Mouse (Mus musculus) embryonic facial prominence, embryonic 12.5 days (tissue): ENCODE results near the gene Rtkn. TPM values are rescaled to one million over a fixed set of nuclear protein-coding genes. Genes with fewer than 3 reads are reported as not detected.

Source experiments
- ATAC-seq: fragments of 200-750 bp; cut with Nextera tagmentation; 2 replicates; pipeline ENCODE4 v1.8.0; 2017; ENCODE audit not compliant: insufficient number of reproducible peaks, insufficient read depth, low FRiP score, low TSS enrichment
- H3K27ac ChIP-seq: fragments of 300-500 bp; sonication (generic); 2 replicates; pipeline ENCODE4 v1.5.1; 2016; ENCODE audit warnings: mild to moderate bottlenecking
- H3K27me3 ChIP-seq: fragments of 300-500 bp; sonication (generic); 2 replicates; pipeline ENCODE4 v1.6.1; 2016; ENCODE audit warnings: mild to moderate bottlenecking, moderate library complexity
- H3K36me3 ChIP-seq: fragments of 300-500 bp; sonication (generic); 2 replicates; pipeline ENCODE4 v1.6.1; 2016; ENCODE audit warnings: mild to moderate bottlenecking
- H3K4me1 ChIP-seq: fragments of 300-500 bp; sonication (generic); 2 replicates; pipeline ENCODE4 v1.6.1; 2016
- H3K4me2 ChIP-seq: fragments of 300-500 bp; sonication (generic); replicated peaks from 2 replicates; pipeline ENCODE4 v1.6.1; 2016; ENCODE audit warnings: mild to moderate bottlenecking, moderate library complexity
- H3K4me3 ChIP-seq: fragments of 300-500 bp; sonication (generic); 2 replicates; pipeline ENCODE4 v1.5.1; 2016; ENCODE audit warnings: mild to moderate bottlenecking
- H3K9ac ChIP-seq: fragments of 300-500 bp; sonication (generic); 2 replicates; pipeline ENCODE4 v1.6.1; 2016; ENCODE audit warnings: mild to moderate bottlenecking, moderate library complexity
- H3K9me3 ChIP-seq: fragments of 300-500 bp; sonication (generic); 2 replicates; pipeline ENCODE4 v1.6.1; 2016; ENCODE audit warnings: mild to moderate bottlenecking, moderate library complexity
- WGBS: fragments of 180-500 bp; shearing (Covaris S2); methylation state at CpG from one replicate; pipeline ENCODE4 v1.1.7; 2016; 5-methylcytosine and 5-hydroxymethylcytosine counted together
- polyA plus RNA-seq: library from polyadenylated mRNA; unstranded; fragments of >200 nt; fragmentation: Nextera tagmentation; extraction: Ambion mirVana; gene quantifications from 2 replicates; pipeline ENCODE4 v1.2.1, GENCODE M21; 2016

Gene Rtkn
- polyA plus RNA-seq, 1 experiment from 2014 or later = 54.6 TPM

DNA sequence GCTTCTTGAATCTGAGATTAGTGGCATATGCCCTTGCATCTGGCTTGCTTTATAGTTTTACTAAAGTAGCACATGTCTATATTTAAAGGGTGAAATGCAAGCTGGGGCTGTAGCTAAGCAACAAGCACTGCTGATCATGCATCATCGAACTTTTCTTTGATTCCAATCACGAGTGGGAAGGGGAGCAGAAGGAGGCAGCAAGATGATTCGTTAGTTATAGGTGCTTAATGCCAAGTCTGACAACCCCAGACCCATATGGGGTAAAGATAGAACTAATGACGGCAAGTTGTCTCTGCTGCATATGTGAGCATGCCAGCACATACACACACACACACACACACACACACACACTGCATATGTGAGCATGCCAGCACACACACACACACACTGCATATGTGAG, 31.1 kb upstream of the Rtkn start:
- WGBS = 69% methylated on average over 4 of the region's 4 CpGs
- H3K27me3 ChIP-seq = peaks cover 7% of the 10 kb centered on the region; the same call in 1 of the 2 replicates
- no peak overlapping the region for H3K27ac ChIP-seq
- peaks cover 24% of the 10 kb centered on the region for H3K4me1 ChIP-seq
- ATAC-seq = no peak
- H3K9me3 ChIP-seq = no peaks in the 10 kb centered on the region
- peaks cover 7% of the 10 kb centered on the region; the same call in 1 of the 2 replicates for H3K36me3 ChIP-seq
- H3K4me2 ChIP-seq = no peak overlapping the region
- no peak overlapping the region for H3K4me3 ChIP-seq
- no peak overlapping the region for H3K9ac ChIP-seq

DNA sequence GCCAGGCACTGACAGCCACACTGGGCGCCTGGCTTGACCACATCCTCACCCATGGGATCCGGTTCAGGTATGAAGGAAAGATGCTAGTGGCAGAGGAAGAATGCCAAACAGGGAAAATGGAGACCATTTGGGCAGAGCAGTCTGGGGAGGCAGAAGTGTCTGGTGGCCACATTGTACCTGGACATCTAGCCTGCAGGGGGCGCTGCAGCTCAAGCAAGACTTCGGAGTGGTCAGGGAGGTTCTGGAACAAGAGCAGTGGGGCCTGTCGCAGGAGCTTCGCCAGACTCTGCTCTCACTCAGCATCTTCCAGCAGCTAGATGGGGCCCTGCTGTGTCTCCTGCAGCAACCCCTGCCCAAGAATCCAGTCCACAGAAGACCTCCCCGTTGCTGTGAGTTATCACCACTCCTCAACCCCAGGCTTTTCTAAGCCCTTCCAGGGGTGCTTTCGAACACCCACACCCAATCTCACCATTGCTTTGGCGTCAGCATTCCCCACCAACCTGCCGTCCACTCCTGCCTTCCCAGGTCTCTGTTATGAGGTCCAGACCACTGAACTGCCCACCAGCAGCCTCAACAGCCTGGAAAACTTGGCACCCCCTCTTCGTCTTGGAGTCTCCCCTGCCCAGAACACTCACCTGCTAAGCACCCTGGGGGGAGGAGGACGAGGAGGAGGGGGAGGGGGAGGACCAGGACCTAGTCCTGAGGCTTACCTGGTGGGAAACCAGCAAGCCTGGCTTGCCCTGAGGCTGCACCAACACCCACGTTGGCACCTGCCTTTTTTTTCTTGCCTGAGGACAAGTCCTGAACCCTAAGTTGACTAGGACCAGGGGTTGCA, 27.5 kb upstream of the Rtkn start:
- Histone ChIP-seq H3K27me3 (peaks cover 7% of the 10 kb centered on the region; the same call in 1 of the 2 replicates), H3K36me3 (peaks cover 7% of the 10 kb centered on the region; the same call in 1 of the 2 replicates), H3K9me3 (no peaks in the 10 kb centered on the region), H3K27ac (peak overlapping the region; percentile 67; the same call in 1 of the 2 replicates), H3K4me3 (peak overlapping the region; percentile 63; the same call in 1 of the 2 replicates), H3K9ac (peak overlapping the region; percentile 71; the same call in 1 of the 2 replicates), H3K4me2 (peak overlapping the region; percentile 76), H3K4me1 (peaks cover 26% of the 10 kb centered on the region)
- WGBS = 33% methylated on average over 13 of the region's 13 CpGs
- ATAC-seq = no peak

DNA sequence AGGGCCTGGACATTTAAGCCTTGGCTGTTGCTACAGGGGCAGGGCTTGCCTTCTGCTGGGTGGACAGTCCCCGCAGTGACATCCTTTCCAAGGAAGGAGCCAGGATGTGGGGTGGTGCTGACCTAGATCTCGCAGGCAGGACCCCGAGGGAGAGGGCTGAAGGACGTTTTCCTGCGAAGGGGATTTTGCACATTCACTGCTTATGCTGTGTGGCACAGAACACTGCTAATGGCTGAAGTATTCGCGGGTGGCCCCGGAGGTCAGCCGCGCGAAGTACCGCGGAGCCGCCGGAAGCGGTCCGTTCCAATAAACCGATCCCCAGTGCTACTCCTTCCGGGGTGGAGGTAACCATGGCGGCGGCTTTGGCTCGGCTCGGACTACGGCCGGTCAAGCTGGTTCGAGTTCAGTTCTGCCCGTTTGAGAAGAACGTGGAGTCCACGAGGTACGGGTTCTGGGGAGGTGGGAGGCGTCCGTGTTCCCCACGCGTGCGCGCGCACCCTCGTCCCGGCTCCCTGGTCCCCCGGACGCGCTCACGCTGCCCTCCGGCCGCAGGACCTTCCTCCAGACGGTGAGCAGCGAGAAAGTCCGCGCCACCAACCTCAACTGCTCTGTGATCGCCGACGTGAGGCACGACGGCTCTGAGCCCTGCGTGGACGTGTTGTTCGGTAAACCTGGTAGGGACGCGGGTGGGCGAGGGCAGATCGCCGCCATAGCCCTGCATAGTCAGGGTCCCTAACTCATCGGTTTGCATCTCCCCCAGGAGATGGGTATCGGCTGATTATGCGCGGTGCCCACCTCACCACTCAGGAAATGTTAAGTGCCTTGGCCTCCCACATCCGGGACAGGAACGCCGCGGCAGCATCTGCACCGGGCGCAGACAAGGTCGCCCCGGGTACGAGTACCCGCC, 26.2 kb upstream of the Rtkn start, which contains the start of gene Mrpl53:
TSS of gene Mrpl53 (plus strand) at position 279 of the 907 bp plus-strand sequence.
- Histone ChIP-seq H3K27ac (peak within 1 kb of the TSS; percentile 67), H3K4me3 (peak within 1 kb of the TSS; percentile 63), H3K9ac (peak within 1 kb of the TSS; percentile 71), H3K4me2 (peak within 1 kb of the TSS; percentile 76), H3K27me3 (no peaks in the 10 kb centered on the region), H3K36me3 (peaks cover 7% of the 10 kb centered on the region; the same call in 1 of the 2 replicates), H3K9me3 (no peaks in the 10 kb centered on the region), H3K4me1 (peaks cover 20% of the 10 kb centered on the region)
- peak; percentile 86 for ATAC-seq
- under 1% methylated on average over 76 of the region's 76 CpGs for WGBS

DNA sequence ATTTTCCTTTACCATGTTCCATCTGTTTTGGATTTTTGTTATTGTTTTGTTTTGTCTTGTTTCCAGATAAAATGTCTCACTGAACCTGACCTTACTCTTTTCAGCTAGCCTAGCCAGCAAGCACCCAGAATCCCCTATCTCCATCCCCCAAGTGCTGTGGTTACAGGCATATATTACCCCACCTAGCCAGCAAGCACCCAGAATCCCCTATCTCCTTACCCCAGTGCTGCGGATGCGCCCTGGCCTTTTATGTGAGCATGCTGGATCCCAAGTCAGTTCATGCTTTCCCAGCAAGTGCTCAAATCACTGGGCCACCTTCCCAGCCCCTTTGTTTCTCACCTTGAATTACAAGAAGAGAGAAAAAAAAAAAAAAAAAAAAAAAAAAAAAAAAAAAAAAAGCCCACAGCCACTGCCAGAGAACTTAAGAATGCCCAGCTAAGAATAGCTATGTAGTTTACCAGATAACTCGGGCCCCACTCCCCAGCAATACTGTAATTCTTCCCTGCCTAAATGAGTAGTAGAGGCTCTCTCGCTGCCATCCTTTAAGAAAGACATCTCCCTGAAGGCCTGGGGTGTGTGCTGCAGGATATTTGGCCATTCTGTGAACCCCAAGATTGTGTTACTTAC, 23.6 kb upstream of the Rtkn start:
- no peaks in the 10 kb centered on the region for H3K9me3 ChIP-seq
- peaks cover under 1% of the 10 kb centered on the region; the same call in 1 of the 2 replicates for H3K36me3 ChIP-seq
- H3K4me2 ChIP-seq = no peak overlapping the region
- WGBS = 94% methylated on average over 4 of the region's 4 CpGs
- ATAC-seq = no peak
- no peak overlapping the region for H3K27ac ChIP-seq
- no peaks in the 10 kb centered on the region for H3K27me3 ChIP-seq
- H3K4me1 ChIP-seq = peaks cover 31% of the 10 kb centered on the region
- no peak overlapping the region for H3K4me3 ChIP-seq
- no peak overlapping the region for H3K9ac ChIP-seq

DNA sequence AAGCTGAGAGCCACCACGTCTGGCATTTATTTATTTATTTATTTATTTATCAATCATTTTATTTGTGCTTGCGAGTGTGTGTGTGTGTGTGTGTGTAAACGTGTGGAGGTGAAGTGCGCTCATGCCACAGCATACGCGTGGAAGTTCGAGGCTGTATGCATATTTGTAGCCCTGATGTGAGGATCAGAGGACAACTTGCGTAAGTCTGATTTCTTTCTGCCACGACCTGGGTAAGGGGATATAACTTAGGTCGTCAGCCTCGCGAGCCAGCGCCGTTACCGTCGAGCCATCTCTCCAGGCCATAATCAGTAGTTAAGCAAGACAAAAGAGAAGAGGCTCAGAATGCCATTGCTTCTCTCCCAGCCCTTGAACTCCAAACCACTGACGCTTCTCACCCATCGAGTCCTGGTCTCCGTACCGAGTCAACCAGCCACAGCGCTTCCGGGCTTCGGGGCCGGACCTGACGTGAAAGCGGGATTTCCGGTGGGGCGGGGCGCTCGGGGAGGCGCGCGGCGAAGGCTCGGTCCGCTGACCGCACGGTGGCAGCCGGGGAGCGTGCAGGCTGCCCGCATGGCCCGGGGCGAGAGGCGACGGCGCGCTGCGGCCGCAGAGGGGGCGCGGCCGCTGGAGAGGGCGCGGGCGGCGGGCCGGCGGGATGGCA, 20.1 kb upstream of the Rtkn start, which contains the start of gene Mogs:
TSS of gene Mogs (plus strand) at position 486 of the 661 bp plus-strand sequence.
- peak within 1 kb of the TSS; percentile 83 for H3K27ac ChIP-seq
- no peaks in the 10 kb centered on the region for H3K9me3 ChIP-seq
- H3K9ac ChIP-seq = peak within 1 kb of the TSS; percentile 96
- H3K4me3 ChIP-seq = peak within 1 kb of the TSS; percentile 71
- H3K4me2 ChIP-seq = peak within 1 kb of the TSS; percentile 97
- H3K36me3 ChIP-seq = peaks cover 33% of the 10 kb centered on the region
- peaks cover 25% of the 10 kb centered on the region for H3K4me1 ChIP-seq
- ATAC-seq = peak; percentile 76
- under 1% methylated on average over 56 of the region's 58 CpGs for WGBS
- no peaks in the 10 kb centered on the region for H3K27me3 ChIP-seq

DNA sequence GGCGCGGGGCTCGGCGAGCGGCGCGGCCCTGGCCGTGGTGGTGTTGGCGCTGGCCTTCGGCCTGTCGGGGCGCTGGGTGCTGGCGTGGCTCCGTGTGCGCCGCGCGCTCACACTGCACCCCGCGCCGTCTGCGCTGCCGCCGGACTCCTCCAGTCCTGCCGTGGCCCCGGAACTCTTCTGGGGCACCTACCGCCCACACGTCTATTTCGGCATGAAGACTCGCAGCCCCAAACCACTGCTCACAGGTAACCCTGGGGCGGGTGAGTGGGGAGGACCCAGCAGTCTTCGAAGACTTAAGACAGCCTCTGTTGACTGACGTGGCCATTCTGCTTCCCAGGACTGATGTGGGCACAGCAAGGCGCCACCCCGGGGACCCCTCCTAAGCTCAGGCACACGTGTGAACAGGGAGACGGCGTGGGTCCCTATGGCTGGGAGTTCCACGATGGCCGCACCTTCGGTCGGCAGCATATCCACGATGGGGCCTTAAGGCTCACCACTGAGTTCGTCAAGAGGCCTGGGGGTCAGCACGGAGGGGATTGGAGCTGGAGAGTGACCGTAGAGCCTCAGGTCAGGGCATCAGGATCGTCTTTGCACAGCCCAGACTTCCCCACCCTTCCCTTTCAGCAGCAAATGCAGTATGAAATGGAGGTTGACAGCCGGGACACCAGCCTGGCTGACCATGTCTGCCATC, 19.4 kb upstream of the Rtkn start:
- no peaks in the 10 kb centered on the region for H3K27me3 ChIP-seq
- WGBS = 3% methylated on average over 42 of the region's 48 CpGs
- peak overlapping the region; percentile 97 for H3K4me2 ChIP-seq
- ATAC-seq = peak; percentile 43
- H3K9ac ChIP-seq = peak overlapping the region; percentile 96
- H3K4me3 ChIP-seq = peak overlapping the region; percentile 71
- H3K36me3 ChIP-seq = peaks cover 33% of the 10 kb centered on the region
- H3K27ac ChIP-seq = peak overlapping the region; percentile 83
- no peaks in the 10 kb centered on the region for H3K9me3 ChIP-seq
- H3K4me1 ChIP-seq = peaks cover 26% of the 10 kb centered on the region

DNA sequence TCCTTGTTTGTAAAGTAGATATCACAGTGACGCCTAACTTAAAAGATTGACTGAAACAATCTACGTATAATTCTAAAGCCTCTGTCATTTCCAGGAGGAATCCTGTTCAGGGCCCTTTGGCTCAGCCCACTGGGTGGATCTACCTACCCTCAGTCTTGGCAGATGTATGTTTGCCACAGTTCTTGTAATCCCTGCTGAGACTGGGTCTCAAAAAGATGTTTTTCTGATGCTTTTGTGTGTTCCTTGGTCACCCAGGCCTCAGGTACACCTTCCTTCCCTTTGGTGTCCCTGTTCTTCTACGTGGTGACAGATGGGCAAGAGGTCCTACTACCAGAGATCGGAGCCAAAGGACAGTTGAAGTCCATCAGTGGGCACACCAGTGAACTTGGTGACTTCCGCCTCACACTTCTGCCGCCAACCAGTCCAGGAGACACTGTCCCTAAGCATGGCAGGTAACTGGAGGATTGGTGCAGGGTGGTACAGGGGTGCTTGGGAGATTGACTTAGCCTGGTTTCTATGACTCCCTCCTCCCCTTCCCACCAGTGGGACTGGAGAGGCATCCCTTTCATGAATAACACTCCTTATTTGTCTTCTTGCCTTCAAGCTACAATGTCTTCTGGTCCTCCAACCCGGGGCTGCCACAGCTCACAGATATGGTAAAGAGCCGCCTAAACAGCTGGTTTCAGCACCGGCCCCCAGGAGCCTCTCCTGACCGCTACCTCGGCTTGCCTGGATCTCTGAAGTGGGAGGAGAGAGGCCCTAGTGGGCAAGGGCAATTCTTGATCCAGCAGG, 18.7 kb upstream of the Rtkn start:
- Histone ChIP-seq H3K9me3 (no peaks in the 10 kb centered on the region), H3K4me3 (peak overlapping the region; percentile 71), H3K27me3 (no peaks in the 10 kb centered on the region), H3K4me1 (peaks cover 26% of the 10 kb centered on the region), H3K27ac (peak overlapping the region; percentile 83; the same call in 1 of the 2 replicates), H3K36me3 (peaks cover 33% of the 10 kb centered on the region), H3K4me2 (peak overlapping the region; percentile 97), H3K9ac (peak overlapping the region; percentile 96)
- WGBS = 72% methylated on average over 11 of the region's 11 CpGs
- no peak for ATAC-seq

DNA sequence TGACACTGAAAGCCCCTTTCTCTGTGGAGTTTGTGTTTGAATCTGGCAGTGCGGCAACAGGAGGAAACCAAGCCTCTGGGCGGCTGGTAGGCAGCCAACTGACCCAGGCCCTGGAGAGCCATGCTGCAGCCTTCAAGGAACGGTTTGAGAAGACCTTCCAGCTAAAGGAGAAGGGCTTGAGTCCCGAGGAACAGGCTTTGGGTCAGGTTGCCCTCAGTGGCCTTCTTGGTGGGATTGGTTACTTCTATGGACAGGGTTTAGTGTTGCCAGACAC, 18.2 kb upstream of the Rtkn start:
- ATAC-seq = no peak
- Histone ChIP-seq H3K4me2 (peak overlapping the region; percentile 97; the same call in 1 of the 2 replicates), H3K36me3 (peaks cover 33% of the 10 kb centered on the region), H3K27ac (peak overlapping the region; percentile 69; the same call in 1 of the 2 replicates), H3K9me3 (no peaks in the 10 kb centered on the region), H3K4me3 (0 out of 2 replicates have a peak overlapping the region, but pooled peaks have one; percentile 71), H3K27me3 (no peaks in the 10 kb centered on the region), H3K9ac (peak overlapping the region; percentile 96; the same call in 1 of the 2 replicates), H3K4me1 (peaks cover 26% of the 10 kb centered on the region)
- WGBS = 84% methylated on average over 4 of the region's 4 CpGs

DNA sequence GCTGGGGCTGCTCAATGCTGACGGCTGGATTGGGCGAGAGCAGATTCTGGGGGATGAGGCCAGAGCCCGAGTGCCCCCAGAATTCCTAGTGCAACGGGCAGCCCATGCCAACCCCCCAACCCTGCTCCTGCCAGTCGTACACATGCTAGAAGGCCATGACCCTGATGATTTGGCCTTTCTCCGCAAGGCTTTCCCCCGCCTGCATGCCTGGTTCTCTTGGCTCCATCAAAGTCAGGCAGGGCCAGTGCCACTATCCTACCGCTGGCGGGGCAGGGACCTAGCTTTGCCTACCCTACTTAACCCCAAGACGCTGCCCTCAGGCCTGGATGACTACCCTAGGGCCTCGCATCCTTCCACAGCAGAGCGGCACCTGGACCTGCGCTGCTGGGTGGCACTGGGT, 17.6 kb upstream of the Rtkn start:
- Histone ChIP-seq H3K27me3 (no peaks in the 10 kb centered on the region), H3K27ac (no peak overlapping the region), H3K4me1 (peaks cover 27% of the 10 kb centered on the region), H3K9ac (no peak overlapping the region), H3K9me3 (no peaks in the 10 kb centered on the region), H3K36me3 (peaks cover 33% of the 10 kb centered on the region), H3K4me2 (no peak overlapping the region), H3K4me3 (0 out of 2 replicates have a peak overlapping the region, but pooled peaks have one; percentile 1)
- no peak for ATAC-seq
- WGBS = 90% methylated on average over 13 of the region's 13 CpGs

DNA sequence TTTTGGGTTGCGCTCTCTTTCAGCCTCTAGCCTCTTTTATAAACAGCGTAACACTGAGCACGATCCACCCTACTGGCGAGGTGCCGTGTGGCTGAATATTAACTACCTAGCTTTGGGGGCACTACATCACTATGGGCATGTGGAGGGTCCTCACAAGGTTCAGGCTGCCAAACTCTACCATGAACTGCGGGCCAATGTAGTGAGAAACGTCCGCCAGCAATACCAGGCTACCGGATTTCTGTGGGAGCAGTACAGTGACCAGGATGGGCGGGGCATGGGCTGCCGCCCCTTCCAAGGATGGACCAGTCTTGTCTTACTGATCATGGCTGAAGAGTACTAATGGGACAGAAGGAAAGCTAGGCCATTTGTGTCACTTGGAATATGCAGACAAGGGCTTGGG, 16.9 kb upstream of the Rtkn start:
- no peaks in the 10 kb centered on the region for H3K9me3 ChIP-seq
- peaks cover 33% of the 10 kb centered on the region for H3K36me3 ChIP-seq
- H3K27ac ChIP-seq = no peak overlapping the region
- no peak overlapping the region for H3K9ac ChIP-seq
- H3K27me3 ChIP-seq = no peaks in the 10 kb centered on the region
- no peak overlapping the region for H3K4me2 ChIP-seq
- ATAC-seq = no peak
- WGBS = 85% methylated on average over 11 of the region's 11 CpGs
- 0 out of 2 replicates have a peak overlapping the region, but pooled peaks have one; percentile 2 for H3K4me3 ChIP-seq
- peaks cover 33% of the 10 kb centered on the region for H3K4me1 ChIP-seq
